8 mouse cellular contexts compared by ENCODE assay signal in the genomic region with DNA sequence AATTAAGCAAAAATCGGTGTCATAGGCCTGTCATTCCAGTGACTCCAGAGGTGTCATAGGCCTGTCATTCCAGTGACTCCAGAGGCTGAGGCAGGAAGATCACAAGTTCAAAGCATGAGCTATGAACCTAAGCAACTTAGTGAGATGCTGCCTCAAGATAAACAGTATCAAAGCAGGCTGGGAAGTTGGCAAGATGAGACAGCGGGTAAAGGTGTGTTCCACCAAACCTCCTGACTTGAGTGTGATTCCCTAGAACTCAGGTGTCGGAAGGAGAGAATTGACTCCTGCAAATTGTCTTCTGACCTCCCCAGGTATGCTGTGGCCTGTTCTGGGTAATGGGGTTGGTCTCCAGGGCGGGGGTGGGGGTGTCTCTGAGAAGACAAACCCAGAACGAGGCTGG. TPM values are rescaled to one million over a fixed set of nuclear protein-coding genes. Genes with fewer than 3 reads are reported as not detected.
DNase-seq lines count a peak whose midpoint lies in the region; ATAC-seq and TF ChIP-seq lines count a peak whose summit lies in the region.

A gene (plus strand): TSS at position 130 of the 400 bp plus-strand sequence.

- WGBS in bone marrow, adult 2 months: 80% methylated on average over 5 of the region's 5 CpGs
- WGBS in midbrain, embryonic 15.5 days: 86% methylated on average over 5 of the region's 5 CpGs

- H3K4me3 ChIP-seq in layer of hippocampus, adult 2 months: no peak within 1 kb of the TSS
- no peak within 1 kb of the TSS for H3K4me3 ChIP-seq in bone marrow, adult 2 months (replicated peaks; ENCODE audit: control insufficient read depth, low read depth, low read length)
- no peak within 1 kb of the TSS for H3K4me3 ChIP-seq in midbrain, embryonic 15.5 days

- no peak for TF ChIP-seq POLR2A in bone marrow, adult 2 months (IDR thresholded peaks at IDR 0.05; ENCODE audit: borderline replicate concordance, control insufficient read depth, low read depth, low read length)

- TF ChIP-seq CTCF in layer of hippocampus, adult 2 months (conservative IDR thresholded peaks at IDR 0.05): no peak
- TF ChIP-seq CTCF in bone marrow, adult 2 months (IDR thresholded peaks at IDR 0.05; ENCODE audit: control insufficient read depth, insufficient read depth, low read length): no peak

- H3K4me2 ChIP-seq in midbrain, embryonic 15.5 days: no peak within 1 kb of the TSS

- H3K4me1 ChIP-seq in bone marrow, adult 2 months (ENCODE audit: control insufficient read depth, insufficient read depth, low read length): no peaks in the 10 kb centered on the region
- no peaks in the 10 kb centered on the region for H3K4me1 ChIP-seq in midbrain, embryonic 15.5 days

- no peak within 1 kb of the TSS for H3K27ac ChIP-seq in layer of hippocampus, adult 2 months
- no peak within 1 kb of the TSS for H3K27ac ChIP-seq in bone marrow, adult 2 months (ENCODE audit: control insufficient read depth, insufficient read depth, low read depth, low read length, poor library complexity)
- no peak within 1 kb of the TSS for H3K27ac ChIP-seq in midbrain, embryonic 15.5 days

- ATAC-seq in granulocyte monocyte progenitor cell, adult 5-6 weeks (replicated peaks; ENCODE audit: poor library complexity, severe bottlenecking): no peak
- ATAC-seq in midbrain, embryonic 15.5 days (replicated peaks): no peak

- DNase-seq in layer of hippocampus, adult 2 months (ENCODE audit: low spot score in 2 of 2): no peak
- no peak for DNase-seq in layer of hippocampus, adult 11-12 months (ENCODE audit: low spot score)
- DNase-seq in layer of hippocampus, postnatal 10 days (ENCODE audit: low spot score in 2 of 2): no peak
- DNase-seq in urinary bladder, postnatal 36 days (ENCODE audit: low spot score in 2 of 2): no peak
- DNase-seq in kidney, postnatal 4 days: no peak

- no peak within 1 kb of the TSS for H3K9ac ChIP-seq in midbrain, embryonic 15.5 days

- no peaks in the 10 kb centered on the region for H3K9me3 ChIP-seq in midbrain, embryonic 15.5 days

- H3K27me3 ChIP-seq in midbrain, embryonic 15.5 days (replicated peaks): no peaks in the 10 kb centered on the region

- peaks cover 17% of the 10 kb centered on the region; the same call in 1 of the 2 replicates for H3K36me3 ChIP-seq in midbrain, embryonic 15.5 days (replicated peaks)

RNA-seq across cellular contexts. Expression of the gene that starts here (rescaled TPM):
- total RNA-seq in layer of hippocampus, adult 2 months (2021): 10 to 100 TPM; 27.8 to 30.4 TPM
- polyA plus RNA-seq in bone marrow, adult 2 months (2011; ENCODE audit: insufficient read depth, insufficient read length, low replicate concordance, missing spikeins): 70.7 and 83.3 TPM in 2 replicates
- 26.5 and 45.9 TPM in 2 replicates for total RNA-seq in granulocyte monocyte progenitor cell, adult 5-6 weeks (2014; fragmentation: Nextera tagmentation)
- total RNA-seq in granulocyte monocyte progenitor cell, adult 5-6 weeks (2017): 15.5 and 25.2 TPM in 2 replicates
- 10 to 100 TPM; 31.4 to 39.8 TPM for total RNA-seq in layer of hippocampus, postnatal 10 days (2021)
- 71.5 and 73.4 TPM in 2 replicates for polyA plus RNA-seq in midbrain, embryonic 15.5 days (2015; fragmentation: Nextera tagmentation; extraction: Ambion mirVana)
